Comparison of ENCODE assay signal across 12 mouse cellular contexts in genomic region chr12:32487883-32488577, GRCm38 (mm10).
A peak's percentile ranks its signal among the peaks of the same experiment; 100 is the strongest.
DNase-seq lines count a peak whose midpoint lies in the region; ATAC-seq lines count a peak whose summit lies in the region.
"Had no signal": no experiment of that assay in that cellular context is flagged by ENCODE, and none has a peak within 500 bp of the region (broad histone marks: within the 10 kb centered on the region; RNA-seq: fewer than 3 reads in every experiment).

No protein-coding gene starts in this region.

- no peak overlapping the region for H3K4me2 ChIP-seq in heart, embryonic 12.5 days
- H3K4me2 ChIP-seq: forebrain, embryonic 13.5 days; limb, embryonic 12.5 days had no signal

- H3K27ac ChIP-seq in heart, embryonic 12.5 days (ENCODE audit: poor library complexity, severe bottlenecking): peak overlapping the region; percentile 70
- H3K27ac ChIP-seq: forebrain, embryonic 13.5 days; limb, embryonic 12.5 days had no signal

- peak; percentile 22 for DNase-seq in urinary bladder, postnatal 14 days (ENCODE audit: low spot score)
- DNase-seq in urinary bladder, adult 2 months (ENCODE audit: low spot score): no peak
- peak; percentile 27 for DNase-seq in kidney, postnatal 14 days
- DNase-seq in MN1 (ENCODE audit: low spot score): no peak
- DNase-seq in right cerebral cortex, postnatal 36 days (ENCODE audit: low spot score in 2 of 2): no peak
- DNase-seq: cerebellum, adult 11-12 months; thymus, postnatal 36 days had no signal

- no peak overlapping the region for H3K9ac ChIP-seq in heart, embryonic 12.5 days
- H3K9ac ChIP-seq: forebrain, embryonic 13.5 days; limb, embryonic 12.5 days had no signal

- H3K36me3 ChIP-seq in heart, embryonic 12.5 days: no peaks in the 10 kb centered on the region
- H3K36me3 ChIP-seq: limb, embryonic 12.5 days had no signal

- peak; percentile 74 for ATAC-seq in heart, embryonic 12.5 days (ENCODE audit: insufficient number of reproducible peaks, low FRiP score)
- no peak for ATAC-seq in megakaryocyte, adult 5-6 weeks (ENCODE audit: poor library complexity, severe bottlenecking)
- ATAC-seq: forebrain, embryonic 13.5 days; hindbrain, embryonic 16.5 days had no signal

- 42% methylated on average over 3 of the region's 3 CpGs for WGBS in heart, embryonic 12.5 days

- no peak overlapping the region for H3K4me3 ChIP-seq in heart, embryonic 12.5 days
- H3K4me3 ChIP-seq: forebrain, embryonic 13.5 days; limb, embryonic 12.5 days had no signal

- H3K27me3 ChIP-seq in heart, embryonic 12.5 days (replicated peaks): no peaks in the 10 kb centered on the region
- H3K27me3 ChIP-seq: forebrain, embryonic 13.5 days; limb, embryonic 12.5 days had no signal

- 0 out of 2 replicates have a peak, but pooled peaks cover 7% of the 10 kb centered on the region for H3K4me1 ChIP-seq in heart, embryonic 12.5 days (replicated peaks)
- H3K4me1 ChIP-seq: forebrain, embryonic 13.5 days; limb, embryonic 12.5 days had no signal

- H3K9me3 ChIP-seq in heart, embryonic 12.5 days (replicated peaks): no peaks in the 10 kb centered on the region; the same call in 1 of the 2 replicates
- H3K9me3 ChIP-seq: forebrain, embryonic 13.5 days; limb, embryonic 12.5 days had no signal

Comparison
In these comparisons a context has a peak if more than half of its experiments do, and no peak if none do; other contexts are left out.
1. DNase-seq: peak in urinary bladder, postnatal 14 days (single experiment) and kidney, postnatal 14 days (single experiment); none in urinary bladder, adult 2 months (single experiment), MN1 (single experiment) and right cerebral cortex, postnatal 36 days (0 of 2).